Mouse (Mus musculus) fat pad, adult 2 months (tissue): ENCODE results near the gene Rad51b.

Source experiments
- DNase-seq: peaks from one replicate; pipeline ENCODE4 v3.0.0-alpha.2; 2011; ENCODE audit warnings: low read depth, low spot score; ENCODE audit errors: extremely low read depth

Rad51b gene

GRCm38 (mm10) chr12:79377378-79377777 lies 80.3 kb downstream of the Rad51b start:
- no peak for DNase-seq

GRCm38 (mm10) chr12:79377861-79378260 lies 80.8 kb downstream of the Rad51b start:
- no peak for DNase-seq

- DNase-seq, result peak; percentile 66
These were observed 83.1 kb downstream of the Rad51b start for GRCm38 (mm10) chr12:79380190-79380589.

GRCm38 (mm10) chr12:79381489-79381888 lies 84.4 kb downstream of the Rad51b start:
- DNase-seq, result no peak

GRCm38 (mm10) chr12:79382416-79382815 lies 85.3 kb downstream of the Rad51b start:
- no peak for DNase-seq

- DNase-seq, result no peak
These were observed 86.5 kb downstream of the Rad51b start for GRCm38 (mm10) chr12:79383583-79383982.

GRCm38 (mm10) chr12:79384787-79385186 lies 87.7 kb downstream of the Rad51b start:
- DNase-seq, result no peak

GRCm38 (mm10) chr12:79385199-79385598 lies 88.1 kb downstream of the Rad51b start:
- no peak for DNase-seq

GRCm38 (mm10) chr12:79387886-79388285 lies 90.8 kb downstream of the Rad51b start:
- no peak for DNase-seq

GRCm38 (mm10) chr12:79389251-79389650 lies 92.2 kb downstream of the Rad51b start:
- no peak for DNase-seq

- DNase-seq, result no peak
These were observed 92.9 kb downstream of the Rad51b start for GRCm38 (mm10) chr12:79389971-79390370.

- no peak for DNase-seq
These were observed 96.6 kb downstream of the Rad51b start for GRCm38 (mm10) chr12:79393636-79394035.

- DNase-seq, result no peak
These were observed 106.9 kb downstream of the Rad51b start for GRCm38 (mm10) chr12:79403992-79404391.

GRCm38 (mm10) chr12:79404494-79404893 lies 107.4 kb downstream of the Rad51b start:
- DNase-seq, result no peak

- no peak for DNase-seq
These were observed 111.6 kb downstream of the Rad51b start for GRCm38 (mm10) chr12:79408677-79409076.

- DNase-seq, result no peak
These were observed 112.2 kb downstream of the Rad51b start for GRCm38 (mm10) chr12:79409126-79409860.

- no peak for DNase-seq
These were observed 115.9 kb downstream of the Rad51b start for GRCm38 (mm10) chr12:79412894-79413507.

- no peak for DNase-seq
These were observed 120.3 kb downstream of the Rad51b start for GRCm38 (mm10) chr12:79417360-79417759.

- DNase-seq, result no peak
These were observed 123.5 kb downstream of the Rad51b start for GRCm38 (mm10) chr12:79420605-79421004.

- DNase-seq, result no peak
These were observed 132.6 kb downstream of the Rad51b start for GRCm38 (mm10) chr12:79429507-79430291.

GRCm38 (mm10) chr12:79431138-79431537 lies 134.1 kb downstream of the Rad51b start:
- no peak for DNase-seq
